In the genomic region with DNA sequence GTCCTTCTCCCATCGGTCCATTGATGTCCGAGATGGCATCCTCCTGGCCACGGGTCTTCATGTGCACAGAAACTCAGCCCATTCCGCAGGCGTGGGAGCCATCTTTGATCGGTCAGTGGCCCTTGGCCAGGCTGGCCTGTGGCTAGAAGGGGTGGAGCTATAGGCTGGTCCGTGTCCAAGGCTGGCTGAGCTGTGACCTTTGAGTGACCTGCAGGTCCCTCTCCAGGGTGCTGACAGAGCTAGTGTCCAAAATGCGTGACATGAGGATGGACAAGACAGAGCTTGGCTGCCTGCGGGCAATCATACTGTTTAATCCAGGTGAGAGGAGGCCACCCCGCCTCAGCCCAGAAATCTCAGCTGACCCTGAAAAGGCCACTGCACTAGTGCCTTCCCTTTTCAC, we compare ENCODE assay signal across 15 mouse cellular contexts. TPM values are rescaled to one million over a fixed set of nuclear protein-coding genes. Genes with fewer than 3 reads are reported as not detected.
DNase-seq lines count a peak whose midpoint lies in the region; ATAC-seq and TF ChIP-seq lines count a peak whose summit lies in the region.
"Had no signal": no experiment of that assay in that cellular context is flagged by ENCODE, and none has a peak within 500 bp of the region (broad histone marks: within the 10 kb centered on the region; RNA-seq: fewer than 3 reads in every experiment).

No protein-coding gene starts in this region.

- TF ChIP-seq CTCF in stomach, postnatal 0 days (IDR thresholded peaks at IDR 0.05; ENCODE audit: low read depth): no peak

- H3K9ac ChIP-seq in liver, embryonic 11.5 days (ENCODE audit: low read depth, low read length): no peak overlapping the region
- H3K9ac ChIP-seq in stomach, postnatal 0 days (ENCODE audit: low read length): no peak overlapping the region
- H3K9ac ChIP-seq: intestine, embryonic 15.5 days; limb, embryonic 13.5 days; midbrain, embryonic 12.5 days had no signal

- DNase-seq in gastrocnemius, adult 18-20 months (ENCODE audit: low spot score): peak; percentile 15
- DNase-seq in gastrocnemius, adult 8-10 months (ENCODE audit: low spot score in 2 of 2): no peak
- DNase-seq in liver: peak; percentile 37
- DNase-seq in liver, embryonic 11.5 days (ENCODE audit: low spot score): no peak
- peak; percentile 58 for DNase-seq in brain, adult 2 months (ENCODE audit: low read depth, low spot score)
- DNase-seq in kidney, postnatal 10 days: peak; percentile 59
- no peak for DNase-seq in stomach, postnatal 0 days (ENCODE audit: low spot score)
- no peak for DNase-seq in heart, adult 8-10 months (ENCODE audit: low spot score)
- DNase-seq: layer of hippocampus, postnatal 36 days; spleen, adult 18-20 months had no signal

- no peak for TF ChIP-seq EP300 in stomach, postnatal 0 days (optimal IDR thresholded peaks at IDR 0.05)

- ATAC-seq in liver, embryonic 11.5 days (replicated peaks; ENCODE audit: low FRiP score): no peak
- no peak for ATAC-seq in stomach, postnatal 0 days (ENCODE audit: low FRiP score, low TSS enrichment)
- ATAC-seq: CD4-positive, CD25-positive, alpha-beta regulatory T cell, adult 4 months; intestine, embryonic 15.5 days; lung, postnatal 0 days had no signal

- H3K36me3 ChIP-seq in liver, embryonic 11.5 days (ENCODE audit: control insufficient read depth, insufficient read depth, low read length): peaks cover 18% of the 10 kb centered on the region
- peaks cover 17% of the 10 kb centered on the region for H3K36me3 ChIP-seq in stomach, postnatal 0 days (ENCODE audit: control insufficient read depth, insufficient read depth, low read length)

- no peak overlapping the region for H3K4me3 ChIP-seq in liver, embryonic 11.5 days (ENCODE audit: low read depth, low read length)
- no peak overlapping the region for H3K4me3 ChIP-seq in stomach, postnatal 0 days (ENCODE audit: low read depth, low read length)
- H3K4me3 ChIP-seq: intestine, embryonic 15.5 days; limb, embryonic 13.5 days; midbrain, embryonic 12.5 days had no signal

- no peak overlapping the region for H3K27ac ChIP-seq in liver, embryonic 11.5 days (ENCODE audit: low read depth, low read length)
- H3K27ac ChIP-seq in stomach, postnatal 0 days (replicated peaks): no peak overlapping the region
- H3K27ac ChIP-seq: intestine, embryonic 15.5 days; midbrain, embryonic 12.5 days had no signal

- H3K4me1 ChIP-seq in liver, embryonic 11.5 days (replicated peaks; ENCODE audit: control insufficient read depth, insufficient read depth, low read length): peaks cover 26% of the 10 kb centered on the region
- H3K4me1 ChIP-seq in stomach, postnatal 0 days (replicated peaks; ENCODE audit: control insufficient read depth, insufficient read depth): peaks cover 2% of the 10 kb centered on the region; the same call in 1 of the 2 replicates

- peaks cover 11% of the 10 kb centered on the region for H3K27me3 ChIP-seq in liver, embryonic 11.5 days (replicated peaks; ENCODE audit: control insufficient read depth, insufficient read depth, low read length)
- no peaks in the 10 kb centered on the region for H3K27me3 ChIP-seq in stomach, postnatal 0 days (ENCODE audit: control insufficient read depth, insufficient read depth, low read length)

- no peak overlapping the region for H3K4me2 ChIP-seq in liver, embryonic 11.5 days
- H3K4me2 ChIP-seq in stomach, postnatal 0 days (replicated peaks; ENCODE audit: low read depth): no peak overlapping the region
- H3K4me2 ChIP-seq: intestine, embryonic 15.5 days; limb, embryonic 13.5 days; midbrain, embryonic 12.5 days had no signal

- no peaks in the 10 kb centered on the region for H3K9me3 ChIP-seq in liver, embryonic 11.5 days (ENCODE audit: control insufficient read depth, low read length)
- H3K9me3 ChIP-seq in stomach, postnatal 0 days (ENCODE audit: control insufficient read depth, low read length): no peaks in the 10 kb centered on the region
- H3K9me3 ChIP-seq: intestine, embryonic 15.5 days; limb, embryonic 13.5 days; midbrain, embryonic 12.5 days had no signal

- WGBS in liver, embryonic 11.5 days: 77% methylated on average over 10 of the region's 10 CpGs
- WGBS in stomach, postnatal 0 days: 80% methylated on average over 10 of the region's 10 CpGs

RNA-seq across cellular contexts. Expression of a gene that starts 2.6 kb away (rescaled TPM):
- 1 to 10 TPM; 2.9 TPM for total RNA-seq in gastrocnemius, adult 18-20 months (2021)
- 1 to 10 TPM; 2.5 to 4.8 (median 3.9) TPM for total RNA-seq in gastrocnemius, adult 8-10 months (2022)
- 0.61 and 0.67 TPM in 2 replicates for polyA plus RNA-seq in liver, embryonic 11.5 days (2014; fragmentation: Nextera tagmentation; extraction: Ambion mirVana)
- 0.18 and 0.29 TPM in 2 replicates for polyA plus RNA-seq in stomach, postnatal 0 days (2015; fragmentation: Nextera tagmentation; extraction: Ambion mirVana)
- 1 to 10 TPM in 3 of 4 experiments, under 1 TPM in 1; 0.87 to 1.3 (median 1.2) TPM for total RNA-seq in heart, adult 8-10 months (2022)

RNA-seq across cellular contexts. Expression of a gene that starts 5.0 kb away (rescaled TPM):
- 10 to 100 TPM; 34.9 to 37.0 TPM for total RNA-seq in gastrocnemius, adult 18-20 months (2021)
- total RNA-seq in gastrocnemius, adult 8-10 months (2022): 10 to 100 TPM; 36.8 to 39.3 (median 38.8) TPM
- polyA plus RNA-seq in liver, embryonic 11.5 days (2014; fragmentation: Nextera tagmentation; extraction: Ambion mirVana): 30.8 and 31.5 TPM in 2 replicates
- polyA plus RNA-seq in stomach, postnatal 0 days (2015; fragmentation: Nextera tagmentation; extraction: Ambion mirVana): 25.0 and 26.9 TPM in 2 replicates
- total RNA-seq in heart, adult 8-10 months (2022): 10 to 100 TPM; 33.4 to 46.3 (median 42.3) TPM

RNA-seq across cellular contexts. Expression of a gene that starts 5.2 kb away (rescaled TPM):
- 10 to 100 TPM; 41.0 to 50.2 TPM for total RNA-seq in gastrocnemius, adult 18-20 months (2021)
- 10 to 100 TPM; 44.2 to 63.5 (median 49.3) TPM for total RNA-seq in gastrocnemius, adult 8-10 months (2022)
- 73.9 and 75.9 TPM in 2 replicates for polyA plus RNA-seq in liver, embryonic 11.5 days (2014; fragmentation: Nextera tagmentation; extraction: Ambion mirVana)
- 114 and 118 TPM in 2 replicates for polyA plus RNA-seq in stomach, postnatal 0 days (2015; fragmentation: Nextera tagmentation; extraction: Ambion mirVana)
- total RNA-seq in heart, adult 8-10 months (2022): 10 to 100 TPM; 64.1 to 79.1 (median 73.2) TPM

RNA-seq across cellular contexts. Expression of a gene that starts 8.8 kb away (rescaled TPM):
- 10 to 100 TPM; 80.3 to 82.1 TPM for total RNA-seq in gastrocnemius, adult 18-20 months (2021)
- 10 to 100 TPM; 83.6 to 90.2 (median 84.9) TPM for total RNA-seq in gastrocnemius, adult 8-10 months (2022)
- polyA plus RNA-seq in liver, embryonic 11.5 days (2014; fragmentation: Nextera tagmentation; extraction: Ambion mirVana): 34.2 and 45.1 TPM in 2 replicates
- polyA plus RNA-seq in stomach, postnatal 0 days (2015; fragmentation: Nextera tagmentation; extraction: Ambion mirVana): 37.6 and 42.4 TPM in 2 replicates
- 100 to 1,000 TPM; 134 to 149 (median 137) TPM for total RNA-seq in heart, adult 8-10 months (2022)

RNA-seq across cellular contexts. Expression of a gene that starts 12.2 kb away (rescaled TPM):
- 10 to 100 TPM; 12.5 to 13.5 TPM for total RNA-seq in gastrocnemius, adult 18-20 months (2021)
- 10 to 100 TPM in 3 of 4 experiments, 1 to 10 TPM in 1; 9.8 to 15.6 (median 11.7) TPM for total RNA-seq in gastrocnemius, adult 8-10 months (2022)
- polyA plus RNA-seq in liver, embryonic 11.5 days (2014; fragmentation: Nextera tagmentation; extraction: Ambion mirVana): 3.4 and 5.5 TPM in 2 replicates
- 13.3 and 14.6 TPM in 2 replicates for polyA plus RNA-seq in stomach, postnatal 0 days (2015; fragmentation: Nextera tagmentation; extraction: Ambion mirVana)
- total RNA-seq in heart, adult 8-10 months (2022): 10 to 100 TPM; 11.9 to 18.1 (median 14.1) TPM

Comparison
In these comparisons a context has a peak if more than half of its experiments do, and no peak if none do; other contexts are left out.
1. DNase-seq: peak in gastrocnemius, adult 18-20 months (single experiment), liver (single experiment), brain, adult 2 months (single experiment) and kidney, postnatal 10 days (single experiment); none in gastrocnemius, adult 8-10 months (0 of 2), liver, embryonic 11.5 days (single experiment), stomach, postnatal 0 days (single experiment) and heart, adult 8-10 months (single experiment).